Mouse (Mus musculus): Measurements from ENCODE around the gene Dmkn. TPM values are rescaled to one million over a fixed set of nuclear protein-coding genes. Genes with fewer than 3 reads are reported as not detected.
"Not testable (repeated sequence)": the region's sequence is repeated elsewhere in the genome, so short reads cannot be mapped to it uniquely, and the experiment has no call there.

Dmkn gene
- polyA plus RNA-seq, 1 experiment from 2014 or later: 2.4 TPM

- Histone ChIP-seq H3K4me3 (ENCODE audit: low read depth, low read length) (no peak overlapping the region), H3K9ac (no peak overlapping the region), H3K36me3 (ENCODE audit: insufficient read depth) (no peaks in the 10 kb centered on the region), H3K9me3 (ENCODE audit: low read depth, low read length) (no peaks in the 10 kb centered on the region), H3K4me1 (ENCODE audit: insufficient read depth) (no peaks in the 10 kb centered on the region), H3K4me2 (no peak overlapping the region), H3K27ac (ENCODE audit: low read depth) (no peak overlapping the region), H3K27me3 (ENCODE audit: insufficient read depth, low read length) (no peaks in the 10 kb centered on the region)
- WGBS: 86% methylated on average over 10 of the region's 10 CpGs
- no peak for ATAC-seq (ENCODE audit: insufficient read depth)
- DNase-seq: no peak
- TF ChIP-seq CTCF (IDR thresholded peaks at IDR 0.05; ENCODE audit: low read depth): no peak
These were observed 63.1 kb downstream of the Dmkn start for GRCm38 (mm10) chr7:30826660-30827059.

GRCm38 (mm10) chr7:30828871-30829270 lies 65.3 kb downstream of the Dmkn start:
- not testable (repeated sequence) for H3K9me3 ChIP-seq (ENCODE audit: low read depth, low read length); DNase-seq; H3K27ac ChIP-seq (ENCODE audit: low read depth); H3K36me3 ChIP-seq (ENCODE audit: insufficient read depth); H3K4me2 ChIP-seq; H3K9ac ChIP-seq; H3K4me3 ChIP-seq (ENCODE audit: low read depth, low read length); H3K27me3 ChIP-seq (ENCODE audit: insufficient read depth, low read length); ATAC-seq (ENCODE audit: insufficient read depth); H3K4me1 ChIP-seq (ENCODE audit: insufficient read depth)

- Histone ChIP-seq H3K27me3 (ENCODE audit: insufficient read depth, low read length) (no peaks in the 10 kb centered on the region), H3K27ac (ENCODE audit: low read depth) (no peak overlapping the region), H3K9me3 (ENCODE audit: low read depth, low read length) (no peaks in the 10 kb centered on the region), H3K4me1 (ENCODE audit: insufficient read depth) (no peaks in the 10 kb centered on the region), H3K4me2 (no peak overlapping the region), H3K9ac (no peak overlapping the region), H3K36me3 (ENCODE audit: insufficient read depth) (no peaks in the 10 kb centered on the region), H3K4me3 (ENCODE audit: low read depth, low read length) (no peak overlapping the region)
- no peak for TF ChIP-seq CTCF (IDR thresholded peaks at IDR 0.05; ENCODE audit: low read depth)
- no peak for ATAC-seq (ENCODE audit: insufficient read depth)
- no peak for DNase-seq
- 64% methylated on average over 3 of the region's 3 CpGs for WGBS
These were observed 65.9 kb downstream of the Dmkn start for GRCm38 (mm10) chr7:30829428-30829827.

Other genes with a start within 250 kb of the Dmkn start
- gene Arhgap33, start 228.7 kb upstream of the Dmkn start, polyA plus RNA-seq (2014; fragmentation: Nextera tagmentation; extraction: Ambion mirVana): 13.8 and 14.3 TPM in 2 replicates
- gene Hspb6, start 211.6 kb upstream of the Dmkn start, polyA plus RNA-seq (2014; fragmentation: Nextera tagmentation; extraction: Ambion mirVana): 24.9 and 26.0 TPM in 2 replicates
- gene Proser3, start 211.5 kb upstream of the Dmkn start, polyA plus RNA-seq (2014; fragmentation: Nextera tagmentation; extraction: Ambion mirVana): 18.3 and 18.7 TPM in 2 replicates
- gene Lin37, start 203.9 kb upstream of the Dmkn start, polyA plus RNA-seq (2014; fragmentation: Nextera tagmentation; extraction: Ambion mirVana): 33.7 and 34.7 TPM in 2 replicates
- gene U2af1l4, start 200.5 kb upstream of the Dmkn start, polyA plus RNA-seq (2014; fragmentation: Nextera tagmentation; extraction: Ambion mirVana): 101 and 120 TPM in 2 replicates
- gene Gm49396, start 200.4 kb upstream of the Dmkn start, polyA plus RNA-seq (2014; fragmentation: Nextera tagmentation; extraction: Ambion mirVana): 7.9 and 9.9 TPM in 2 replicates
- 104 and 105 TPM in 2 replicates for gene Psenen, start 200.1 kb upstream of the Dmkn start, polyA plus RNA-seq (2014; fragmentation: Nextera tagmentation; extraction: Ambion mirVana)
- 3.0 and 4.1 TPM in 2 replicates for gene Igflr1, start 198.3 kb upstream of the Dmkn start, polyA plus RNA-seq (2014; fragmentation: Nextera tagmentation; extraction: Ambion mirVana)
- 11.7 and 14.8 TPM in 2 replicates for gene Kmt2b, start 175.0 kb upstream of the Dmkn start, polyA plus RNA-seq (2014; fragmentation: Nextera tagmentation; extraction: Ambion mirVana)
- gene Zbtb32, start 164.8 kb upstream of the Dmkn start, polyA plus RNA-seq (2014; fragmentation: Nextera tagmentation; extraction: Ambion mirVana): 1.7 and 2.4 TPM in 2 replicates
- gene Upk1a, start 150.9 kb upstream of the Dmkn start, polyA plus RNA-seq (2014; fragmentation: Nextera tagmentation; extraction: Ambion mirVana): 0.46 and 0.51 TPM in 2 replicates
- gene Cox6b1, start 137.6 kb upstream of the Dmkn start, polyA plus RNA-seq (2014; fragmentation: Nextera tagmentation; extraction: Ambion mirVana): 855 and 914 TPM in 2 replicates
- gene Etv2, start 127.9 kb upstream of the Dmkn start, polyA plus RNA-seq (2014; fragmentation: Nextera tagmentation; extraction: Ambion mirVana): not detected in 2 replicates
- gene Rbm42, start 113.4 kb upstream of the Dmkn start, polyA plus RNA-seq (2014; fragmentation: Nextera tagmentation; extraction: Ambion mirVana): 115 and 117 TPM in 2 replicates
- gene Haus5, start 98.8 kb upstream of the Dmkn start, polyA plus RNA-seq (2014; fragmentation: Nextera tagmentation; extraction: Ambion mirVana): 63.5 TPM in 2 replicates
- not detected in 2 replicates for gene Pmis2, start 92.2 kb upstream of the Dmkn start, polyA plus RNA-seq (2014; fragmentation: Nextera tagmentation; extraction: Ambion mirVana)
- gene 2200002J24Rik, start 64.8 kb upstream of the Dmkn start, polyA plus RNA-seq (2014; fragmentation: Nextera tagmentation; extraction: Ambion mirVana): 0.34 and 0.46 TPM in 2 replicates
- 0.23 and 0.42 TPM in 2 replicates for gene Atp4a, start 51.5 kb upstream of the Dmkn start, polyA plus RNA-seq (2014; fragmentation: Nextera tagmentation; extraction: Ambion mirVana)
- gene Tmem147, start 34.2 kb upstream of the Dmkn start, polyA plus RNA-seq (2014; fragmentation: Nextera tagmentation; extraction: Ambion mirVana): 169 and 179 TPM in 2 replicates
- gene Gapdhs, start 20.1 kb upstream of the Dmkn start, polyA plus RNA-seq (2014; fragmentation: Nextera tagmentation; extraction: Ambion mirVana): 0.68 and 0.91 TPM in 2 replicates
- 0.34 and 1.3 TPM in 2 replicates for gene Sbsn, start 12.3 kb upstream of the Dmkn start, polyA plus RNA-seq (2014; fragmentation: Nextera tagmentation; extraction: Ambion mirVana)
- gene Krtdap, start 24.1 kb downstream of the Dmkn start, polyA plus RNA-seq (2014; fragmentation: Nextera tagmentation; extraction: Ambion mirVana): not detected in 2 replicates
- 0.20 and 0.39 TPM in 2 replicates for gene Ffar2, start 60.0 kb downstream of the Dmkn start, polyA plus RNA-seq (2014; fragmentation: Nextera tagmentation; extraction: Ambion mirVana)
- not detected in 2 replicates for gene Ffar3, start 92.4 kb downstream of the Dmkn start, polyA plus RNA-seq (2014; fragmentation: Nextera tagmentation; extraction: Ambion mirVana)
- gene Ffar1, start 97.8 kb downstream of the Dmkn start, polyA plus RNA-seq (2014; fragmentation: Nextera tagmentation; extraction: Ambion mirVana): not detected in 2 replicates
- 0.32 TPM in 1 of 2 replicates, not detected in the other for gene Cd22, start 116.6 kb downstream of the Dmkn start, polyA plus RNA-seq (2014; fragmentation: Nextera tagmentation; extraction: Ambion mirVana)
- gene Mag, start 151.1 kb downstream of the Dmkn start, polyA plus RNA-seq (2014; fragmentation: Nextera tagmentation; extraction: Ambion mirVana): 0.12 and 0.25 TPM in 2 replicates
- gene Hamp2, start 160.9 kb downstream of the Dmkn start, polyA plus RNA-seq (2014; fragmentation: Nextera tagmentation; extraction: Ambion mirVana): not detected in 2 replicates
- gene Hamp, start 180.3 kb downstream of the Dmkn start, polyA plus RNA-seq (2014; fragmentation: Nextera tagmentation; extraction: Ambion mirVana): not detected in 2 replicates
- gene Usf2, start 193.0 kb downstream of the Dmkn start, polyA plus RNA-seq (2014; fragmentation: Nextera tagmentation; extraction: Ambion mirVana): 21.8 and 23.3 TPM in 2 replicates
- gene Lsr, start 209.7 kb downstream of the Dmkn start, polyA plus RNA-seq (2014; fragmentation: Nextera tagmentation; extraction: Ambion mirVana): 66.2 and 67.4 TPM in 2 replicates
- 3.6 and 4.9 TPM in 2 replicates for gene Fam187b, start 210.0 kb downstream of the Dmkn start, polyA plus RNA-seq (2014; fragmentation: Nextera tagmentation; extraction: Ambion mirVana)